Mouse (Mus musculus) monocyte, adult 5-6 weeks (primary cell): ENCODE measurements around the gene Traip. TPM values are rescaled to one million over a fixed set of nuclear protein-coding genes. Genes with fewer than 3 reads are reported as not detected.

Experiments
- ATAC-seq: fragments of 153-309, 156-312 bp; replicated peaks from 2 replicates; pipeline ENCODE4 v1.8.0; 2017; ENCODE audit warnings: mild to moderate bottlenecking; ENCODE audit not compliant: low TSS enrichment, insufficient number of reproducible peaks, severe bottlenecking, poor library complexity, low FRiP score
- total RNA-seq: library from RNA; stranded (forward); fragments of 200-1000, 200-491, 200-594 nt; gene quantifications from 3 replicates; pipeline ENCODE4 v1.2.3, GENCODE M21; 2017

Gene Traip
- total RNA-seq, 1 experiment from 2014 or later: 1.8 TPM

DNA sequence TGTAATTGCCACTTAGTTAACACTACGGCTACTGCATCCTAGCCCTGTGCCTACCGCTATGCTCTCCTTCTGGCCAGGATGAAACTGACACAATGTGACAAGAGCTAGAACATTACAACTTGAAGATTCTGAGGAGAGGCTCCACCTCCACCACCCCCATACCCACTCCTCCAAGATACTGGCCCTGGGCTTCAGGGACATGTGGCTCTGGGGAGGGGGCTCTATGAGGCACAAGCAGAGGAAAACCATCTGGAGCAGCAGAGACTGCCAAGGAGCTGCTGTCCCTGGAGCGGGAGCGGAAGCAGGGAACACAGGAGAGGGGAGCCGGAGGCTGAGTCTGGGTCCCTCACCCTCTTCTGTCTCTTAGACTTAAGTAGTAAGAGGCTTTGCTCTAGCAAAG, 22.2 kb upstream of the Traip start:
- ATAC-seq: no peak

- no peak for ATAC-seq
These were observed 21.8 kb upstream of the Traip start, which contains the start of gene Actl11 for GRCm38 (mm10) chr9:107928169-107928568. TSS of gene Actl11 (plus strand) at chr9:107928469.

DNA sequence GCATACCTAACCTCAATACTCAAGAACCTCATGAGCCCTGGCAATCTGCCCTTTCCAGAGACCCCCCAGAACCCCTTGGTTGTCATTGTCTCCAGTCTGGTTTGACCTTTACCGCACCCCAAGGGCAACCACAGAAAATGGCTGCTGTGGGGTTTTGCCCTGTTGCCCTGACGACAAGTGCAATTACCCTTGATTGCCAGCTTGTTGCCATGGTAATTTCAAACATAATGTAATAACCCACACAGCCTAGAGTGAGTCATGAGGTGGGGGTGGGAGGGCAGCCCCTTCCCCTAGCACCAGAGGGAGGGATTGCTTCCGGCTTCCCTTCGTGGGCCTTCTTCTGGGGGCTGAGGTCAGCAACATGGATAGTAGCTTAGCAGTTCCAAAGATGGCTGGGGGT, 17.7 kb upstream of the Traip start:
- ATAC-seq: no peak

DNA sequence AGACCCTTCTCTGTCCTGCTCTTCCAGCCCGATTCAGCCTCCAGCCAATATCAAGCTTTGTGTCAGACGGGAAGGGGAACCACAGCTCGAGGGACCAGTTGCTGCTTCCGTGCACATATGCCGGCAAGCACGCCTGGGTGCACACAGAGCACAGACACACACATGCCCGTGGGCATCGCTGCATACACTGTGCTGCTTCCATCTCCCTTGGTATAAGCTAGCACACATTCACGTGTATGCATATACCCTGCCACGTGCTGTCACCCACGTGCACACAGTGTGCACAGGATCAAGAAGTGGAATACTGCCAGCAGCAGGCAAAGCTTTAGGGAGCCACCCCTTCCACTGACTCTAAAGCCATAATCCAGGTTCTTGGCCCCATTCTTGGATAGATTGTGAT, 15.8 kb upstream of the Traip start:
- ATAC-seq: no peak

DNA sequence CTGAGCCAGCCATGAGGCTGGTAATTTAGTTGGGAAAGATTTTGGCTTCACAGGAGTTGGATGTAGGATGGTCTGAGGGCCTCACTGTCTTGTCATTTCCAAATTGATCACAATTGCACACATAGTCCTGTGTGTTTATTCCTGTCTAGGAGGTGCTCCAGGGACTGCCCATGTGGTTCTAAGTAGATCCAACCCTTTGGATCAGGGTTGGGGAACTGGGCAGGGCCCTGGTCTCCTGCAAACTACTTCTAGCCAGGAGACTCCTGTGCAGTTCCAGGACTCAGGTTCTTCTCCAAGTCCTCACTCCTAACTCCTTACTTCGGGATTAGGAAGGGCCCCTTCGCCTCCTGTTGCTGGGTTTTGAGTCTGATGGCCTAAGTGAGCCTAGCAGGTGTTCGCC, 14.6 kb upstream of the Traip start, which contains the start of gene Camkv:
Gene Camkv, plus strand, starts transcription at position 301 of the 400 bp plus-strand sequence.
- ATAC-seq: no peak

- no peak for ATAC-seq
These were observed 14.1 kb upstream of the Traip start for GRCm38 (mm10) chr9:107935790-107936214.

GRCm38 (mm10) chr9:107936215-107936822, 13.6 kb upstream of the Traip start:
- ATAC-seq: no peak

DNA sequence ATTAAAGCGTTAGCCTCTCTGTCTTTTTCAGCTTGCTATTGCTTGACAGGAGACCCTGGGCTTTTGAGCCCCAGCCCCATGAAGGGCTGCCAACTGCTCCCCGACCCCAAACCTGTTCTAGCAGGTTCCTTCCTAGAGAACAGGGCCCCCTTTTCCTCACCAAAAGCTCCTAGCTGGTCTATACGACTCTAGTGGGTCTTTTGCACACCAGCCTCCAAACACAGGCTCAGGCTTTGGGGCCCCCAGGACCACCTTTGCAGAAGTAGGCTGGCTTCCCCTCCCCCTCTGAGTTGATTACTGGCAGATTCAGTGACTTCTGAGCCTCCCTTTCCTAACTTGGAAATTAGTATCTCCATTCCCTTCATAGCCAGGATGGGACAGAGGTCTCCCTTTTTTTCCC, 13.1 kb upstream of the Traip start:
- no peak for ATAC-seq

- no peak for ATAC-seq
These were observed 2.4 kb upstream of the Traip start for GRCm38 (mm10) chr9:107947241-107948194.

DNA sequence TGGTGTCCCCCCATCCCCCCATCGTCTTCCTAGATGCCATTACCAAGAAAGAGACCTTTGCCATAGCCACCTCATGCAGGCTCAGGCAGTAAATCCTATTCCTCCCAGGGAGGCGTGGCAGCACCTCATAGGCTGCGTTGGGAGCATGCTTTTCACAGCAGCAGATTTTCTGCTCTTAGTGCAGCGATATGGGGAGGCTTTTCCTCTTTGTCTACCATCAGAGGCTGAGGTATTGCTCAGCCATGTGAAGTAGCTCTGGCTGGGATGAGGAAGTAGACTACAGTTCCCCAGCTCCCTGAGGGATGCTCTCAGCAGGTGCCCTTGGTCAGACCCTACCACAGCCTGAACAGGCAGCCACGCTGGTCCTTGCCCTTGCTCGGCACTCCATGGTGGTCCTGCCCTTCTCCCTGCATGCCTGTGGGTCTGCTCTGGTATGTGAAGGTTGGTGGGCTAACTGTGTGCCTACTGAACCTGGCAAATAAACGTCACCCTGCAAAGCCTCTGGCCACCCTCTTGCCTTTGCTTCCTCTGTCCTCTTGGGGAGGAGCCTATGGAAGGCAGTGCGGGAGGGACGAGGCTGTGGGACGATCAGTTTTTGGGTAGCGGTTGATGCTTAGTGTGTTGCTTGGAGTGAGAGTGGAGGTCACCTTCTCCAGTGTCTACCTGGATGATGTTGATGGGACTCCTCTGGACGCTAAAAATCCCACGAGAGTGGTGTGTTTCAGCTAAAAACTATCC, 583 bp upstream of the Traip start:
- no peak for ATAC-seq

- peak; percentile 87 for ATAC-seq
These were observed 772 bp downstream of the Traip start for GRCm38 (mm10) chr9:107950460-107951355.

DNA sequence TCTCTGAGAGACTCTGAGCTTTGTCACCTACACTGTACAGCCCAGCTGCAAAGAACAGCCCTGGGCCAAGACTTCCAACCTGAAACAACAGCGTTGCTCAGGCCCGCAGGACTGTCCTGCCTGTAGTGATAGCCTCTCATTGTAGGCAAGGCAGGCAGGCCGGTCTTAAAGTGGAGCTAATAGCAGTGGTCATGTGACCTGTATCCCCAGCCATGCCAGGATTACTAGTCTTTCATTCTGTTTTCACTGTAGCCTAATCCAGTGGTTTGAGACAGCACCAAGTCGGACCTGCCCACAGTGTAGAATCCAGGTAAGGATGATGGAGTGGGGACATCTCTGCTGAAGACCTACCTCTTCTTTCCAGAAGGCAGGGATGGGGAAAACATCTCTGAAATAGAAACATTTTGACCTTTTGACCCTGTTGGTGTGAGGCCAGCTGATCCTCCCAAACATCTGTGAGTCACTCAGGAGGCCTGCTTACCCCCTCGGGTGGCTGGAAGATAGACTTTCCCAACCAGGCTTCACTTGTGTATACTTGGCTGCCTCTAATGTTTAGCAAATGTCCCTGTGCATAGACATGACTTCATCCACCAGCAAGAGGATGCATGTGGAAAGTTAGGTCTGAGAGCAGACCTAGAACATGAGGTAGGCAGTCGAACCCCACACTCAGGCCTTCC, 5.8 kb downstream of the Traip start:
- ATAC-seq: no peak

DNA sequence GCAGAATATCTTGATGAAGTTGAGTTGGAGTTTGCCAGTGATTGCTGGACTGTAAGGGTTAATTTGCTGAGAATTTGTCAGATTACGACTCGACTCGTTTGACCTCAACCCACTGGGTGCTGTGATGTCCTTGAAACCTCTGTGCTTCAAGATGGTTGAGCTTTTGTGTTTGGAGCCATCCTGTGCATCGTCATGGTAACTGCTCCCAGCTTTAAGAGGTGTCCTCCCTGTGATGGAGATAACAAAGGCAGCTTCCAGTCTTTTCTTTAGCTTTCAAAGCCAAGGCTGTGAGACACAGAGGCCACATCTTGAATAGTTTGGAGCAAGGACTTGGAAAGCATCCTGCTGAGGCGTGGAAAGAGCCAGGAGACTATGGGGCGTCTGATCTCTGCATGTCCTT, 7.2 kb downstream of the Traip start:
- ATAC-seq: no peak

- no peak for ATAC-seq
These were observed 10.0 kb downstream of the Traip start for GRCm38 (mm10) chr9:107959896-107960295.

DNA sequence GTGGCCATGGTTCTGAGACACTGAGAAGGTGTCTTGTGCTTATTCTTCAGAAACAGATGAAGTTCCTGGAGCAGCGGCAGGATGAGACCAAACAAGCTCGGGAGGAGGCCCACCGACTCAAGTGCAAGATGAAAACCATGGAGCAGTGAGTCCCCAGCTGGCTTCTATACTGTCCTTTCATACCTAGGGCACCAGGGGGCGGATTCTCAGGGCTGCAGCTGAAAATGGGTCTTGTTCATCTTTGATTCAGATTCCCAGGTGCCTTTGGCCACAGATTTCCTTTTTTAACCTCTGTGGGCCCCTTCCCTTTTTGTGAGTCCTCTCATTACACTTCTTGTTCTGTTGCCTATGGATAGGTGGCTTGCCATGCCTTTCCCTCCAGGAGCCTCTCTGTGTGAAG, 11.0 kb downstream of the Traip start:
- ATAC-seq: no peak

- no peak for ATAC-seq
These were observed 11.4 kb downstream of the Traip start for GRCm38 (mm10) chr9:107961351-107961762.

DNA sequence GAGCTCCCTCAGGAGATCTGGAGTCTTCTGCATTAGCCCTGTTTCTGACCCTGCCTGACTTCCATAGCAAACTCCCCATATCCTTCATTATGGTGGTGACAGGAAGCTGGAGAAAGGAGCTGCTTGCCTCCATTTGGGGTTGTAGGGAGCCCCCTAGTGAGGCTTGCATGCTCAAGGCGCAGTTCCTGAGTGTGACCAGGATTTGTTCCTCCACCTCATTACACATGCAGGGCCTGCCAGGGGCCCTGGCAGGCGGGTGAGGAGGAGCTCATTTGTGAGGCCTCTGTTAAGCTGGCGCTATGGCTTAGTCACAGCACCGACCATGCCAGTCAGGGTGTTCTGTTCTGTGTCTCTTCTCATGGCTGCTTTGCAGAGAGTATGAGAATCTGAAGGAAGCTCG, 11.9 kb downstream of the Traip start:
- ATAC-seq: no peak

GRCm38 (mm10) chr9:107962916-107963315, 13.0 kb downstream of the Traip start:
- no peak for ATAC-seq
